Mouse (Mus musculus) small intestine, adult 2 months (tissue): ENCODE measurements around the gene Slc6a9.

ENCODE experiments used
- CTCF ChIP-seq: fragments of 200-500 bp; IDR thresholded peaks from 2 replicates; pipeline ENCODE4 v1.5.1; 2012; ENCODE audit warnings: low read depth, mild to moderate bottlenecking, control low read depth, inconsistent platforms, low read length, moderate library complexity, mixed read lengths; ENCODE audit not compliant: insufficient replicate concordance, insufficient read length; ENCODE audit errors: extremely low read depth
- POLR2A ChIP-seq: fragments of 200-500 bp; IDR thresholded peaks from 2 replicates; pipeline ENCODE4 v1.6.1; 2012; ENCODE audit warnings: low read depth, mild to moderate bottlenecking, control low read depth, inconsistent platforms, low read length, moderate library complexity

- no peak for TF ChIP-seq POLR2A
- TF ChIP-seq CTCF, result no peak
Observed at GRCm38 (mm10) chr4:117830124-117830551, 4.2 kb upstream of the Slc6a9 start.
